Mouse (Mus musculus): ENCODE data around the gene Cela3a. TPM values are rescaled to one million over a fixed set of nuclear protein-coding genes. Genes with fewer than 3 reads are reported as not detected.
"Not testable (repeated sequence)": the region's sequence is repeated elsewhere in the genome, so short reads cannot be mapped to it uniquely, and the experiment has no call there.

The Cela3a gene
- polyA plus RNA-seq, 1 experiment, result not detected

- Histone ChIP-seq H3K27ac (replicated peaks; ENCODE audit: low read depth, low read length) (no peak overlapping the region), H3K4me3 (ENCODE audit: insufficient read depth, low read depth, low read length) (no peak overlapping the region), H3K4me1 (ENCODE audit: control insufficient read depth, insufficient read depth, insufficient read length, low read length) (no peaks in the 10 kb centered on the region)
Measured at GRCm38 (mm10) chr4:137441332-137441731, 31.7 kb upstream of the Cela3a start.

- H3K4me1 ChIP-seq (ENCODE audit: control insufficient read depth, insufficient read depth, insufficient read length, low read length), result no peaks in the 10 kb centered on the region
- H3K27ac ChIP-seq (replicated peaks; ENCODE audit: low read depth, low read length), result no peak overlapping the region
- no peak overlapping the region for H3K4me3 ChIP-seq (ENCODE audit: insufficient read depth, low read depth, low read length)
Measured at GRCm38 (mm10) chr4:137438842-137439241, 29.3 kb upstream of the Cela3a start.

GRCm38 (mm10) chr4:137436979-137437669 lies 27.5 kb upstream of the Cela3a start:
- Histone ChIP-seq H3K27ac (replicated peaks; ENCODE audit: low read depth, low read length) (no peak overlapping the region), H3K4me3 (ENCODE audit: insufficient read depth, low read depth, low read length) (no peak overlapping the region), H3K4me1 (ENCODE audit: control insufficient read depth, insufficient read depth, insufficient read length, low read length) (0 out of 2 replicates have a peak, but pooled peaks cover 3% of the 10 kb centered on the region)

GRCm38 (mm10) chr4:137432700-137433550 lies 23.3 kb upstream of the Cela3a start:
- peak overlapping the region; percentile 31; the same call in 1 of the 2 replicates for H3K27ac ChIP-seq (replicated peaks; ENCODE audit: low read depth, low read length)
- not testable (repeated sequence) for H3K4me3 ChIP-seq (ENCODE audit: insufficient read depth, low read depth, low read length)

GRCm38 (mm10) chr4:137430502-137430901 lies 20.9 kb upstream of the Cela3a start, which contains the start of gene Cela3b:
TSS of gene Cela3b (minus strand) at chr4:137430540.
- H3K4me3 ChIP-seq (ENCODE audit: insufficient read depth, low read depth, low read length), result no peak within 1 kb of the TSS
- H3K27ac ChIP-seq (replicated peaks; ENCODE audit: low read depth, low read length), result no peak within 1 kb of the TSS
- 0 out of 2 replicates have a peak, but pooled peaks cover 3% of the 10 kb centered on the region for H3K4me1 ChIP-seq (ENCODE audit: control insufficient read depth, insufficient read depth, insufficient read length, low read length)

More at GRCm38 (mm10) chr4:137432700-137433550, 23.3 kb upstream of the Cela3a start:
- H3K4me1 ChIP-seq (ENCODE audit: control insufficient read depth, insufficient read depth, insufficient read length, low read length), result not testable (repeated sequence)

GRCm38 (mm10) chr4:137417712-137418564 lies 8.3 kb upstream of the Cela3a start:
- Histone ChIP-seq H3K4me3 (ENCODE audit: insufficient read depth, low read depth, low read length) (no peak overlapping the region), H3K27ac (replicated peaks; ENCODE audit: low read depth, low read length) (no peak overlapping the region), H3K4me1 (ENCODE audit: control insufficient read depth, insufficient read depth, insufficient read length, low read length) (no peaks in the 10 kb centered on the region)

GRCm38 (mm10) chr4:137414936-137415335 lies 5.3 kb upstream of the Cela3a start:
- no peaks in the 10 kb centered on the region; the same call in 1 of the 2 replicates for H3K4me1 ChIP-seq (ENCODE audit: control insufficient read depth, insufficient read depth, insufficient read length, low read length)
- no peak overlapping the region for H3K4me3 ChIP-seq (ENCODE audit: insufficient read depth, low read depth, low read length)
- no peak overlapping the region for H3K27ac ChIP-seq (replicated peaks; ENCODE audit: low read depth, low read length)

- H3K4me3 ChIP-seq (ENCODE audit: insufficient read depth, low read depth, low read length); H3K4me1 ChIP-seq (ENCODE audit: control insufficient read depth, insufficient read depth, insufficient read length, low read length); H3K27ac ChIP-seq (replicated peaks; ENCODE audit: low read depth, low read length): not testable (repeated sequence)
Measured at GRCm38 (mm10) chr4:137412185-137412709, 2.7 kb upstream of the Cela3a start.

- Histone ChIP-seq H3K27ac (replicated peaks; ENCODE audit: low read depth, low read length) (no peak overlapping the region), H3K4me3 (ENCODE audit: insufficient read depth, low read depth, low read length) (no peak overlapping the region), H3K4me1 (ENCODE audit: control insufficient read depth, insufficient read depth, insufficient read length, low read length) (no peaks in the 10 kb centered on the region)
Measured at GRCm38 (mm10) chr4:137405571-137405970, 4.0 kb downstream of the Cela3a start.

GRCm38 (mm10) chr4:137396641-137397525 lies 12.7 kb downstream of the Cela3a start:
- Histone ChIP-seq H3K27ac (replicated peaks; ENCODE audit: low read depth, low read length) (peak overlapping the region; percentile 88), H3K4me3 (ENCODE audit: insufficient read depth, low read depth, low read length) (no peak overlapping the region), H3K4me1 (ENCODE audit: control insufficient read depth, insufficient read depth, insufficient read length, low read length) (peaks cover 12% of the 10 kb centered on the region)

- no peak overlapping the region for H3K4me3 ChIP-seq (ENCODE audit: insufficient read depth, low read depth, low read length)
- H3K27ac ChIP-seq (replicated peaks; ENCODE audit: low read depth, low read length), result peak overlapping the region; percentile 75
- peaks cover 10% of the 10 kb centered on the region for H3K4me1 ChIP-seq (ENCODE audit: control insufficient read depth, insufficient read depth, insufficient read length, low read length)
Measured at GRCm38 (mm10) chr4:137393378-137394135, 16.0 kb downstream of the Cela3a start.

GRCm38 (mm10) chr4:137392874-137393273 lies 16.7 kb downstream of the Cela3a start:
- Histone ChIP-seq H3K4me3 (ENCODE audit: insufficient read depth, low read depth, low read length) (no peak overlapping the region), H3K27ac (replicated peaks; ENCODE audit: low read depth, low read length) (peak overlapping the region; percentile 66), H3K4me1 (ENCODE audit: control insufficient read depth, insufficient read depth, insufficient read length, low read length) (peaks cover 10% of the 10 kb centered on the region)

- Histone ChIP-seq H3K4me1 (ENCODE audit: control insufficient read depth, insufficient read depth, insufficient read length, low read length) (peaks cover 10% of the 10 kb centered on the region), H3K27ac (replicated peaks; ENCODE audit: low read depth, low read length) (no peak overlapping the region), H3K4me3 (ENCODE audit: insufficient read depth, low read depth, low read length) (no peak overlapping the region)
Measured at GRCm38 (mm10) chr4:137391287-137391686, 18.3 kb downstream of the Cela3a start.
